Mouse (Mus musculus) limb, embryonic 15.5 days (tissue): ENCODE results near the gene Tmem88b. TPM values are rescaled to one million over a fixed set of nuclear protein-coding genes. Genes with fewer than 3 reads are reported as not detected.

Source experiments
- ATAC-seq: fragments of 200-750 bp; cut with Nextera tagmentation; 2 replicates; pipeline ENCODE4 v1.8.0; 2017; ENCODE audit warnings: low read depth, moderate TSS enrichment; ENCODE audit not compliant: insufficient number of reproducible peaks, low FRiP score, low TSS enrichment
- H3K27ac ChIP-seq: fragments of 300-500 bp; sonication (generic); 2 replicates; pipeline ENCODE4 v1.5.1; 2015; ENCODE audit warnings: moderate library complexity, mild to moderate bottlenecking, inconsistent platforms
- H3K27me3 ChIP-seq: fragments of 300-500 bp; sonication (generic); 2 replicates; pipeline ENCODE4 v1.6.1; 2015; ENCODE audit warnings: inconsistent platforms
- H3K36me3 ChIP-seq: fragments of 300-500 bp; sonication (generic); 2 replicates; pipeline ENCODE4 v1.6.1; 2015; ENCODE audit warnings: inconsistent platforms
- H3K4me1 ChIP-seq: fragments of 300-500 bp; sonication (generic); 2 replicates; pipeline ENCODE4 v1.6.1; 2015; ENCODE audit warnings: inconsistent platforms
- H3K4me2 ChIP-seq: fragments of 300-500 bp; sonication (generic); 2 replicates; pipeline ENCODE4 v1.6.1; 2015; ENCODE audit warnings: mild to moderate bottlenecking, inconsistent platforms
- H3K4me3 ChIP-seq: fragments of 300-500 bp; sonication (generic); 2 replicates; pipeline ENCODE4 v1.5.1; 2015; ENCODE audit warnings: mild to moderate bottlenecking, inconsistent platforms
- H3K9ac ChIP-seq: fragments of 300-500 bp; sonication (generic); 2 replicates; pipeline ENCODE4 v1.6.1; 2015; ENCODE audit warnings: inconsistent platforms
- H3K9me3 ChIP-seq: fragments of 300-500 bp; sonication (generic); 2 replicates; pipeline ENCODE4 v1.6.1; 2016; ENCODE audit warnings: inconsistent platforms
- WGBS: fragments of 180-500 bp; shearing (Covaris S2); methylation state at CpG from one replicate; pipeline ENCODE4 v1.1.7; 2015; 5-methylcytosine and 5-hydroxymethylcytosine counted together
- microRNA-seq: library from miRNA; unstranded; fragments of <30 nt; microRNA quantifications from one replicate; pipeline ENCODE4, GENCODE M21; 2016
- polyA plus RNA-seq: library from polyadenylated mRNA; unstranded; fragments of >200 nt; fragmentation: Nextera tagmentation; extraction: Ambion mirVana; gene quantifications from 2 replicates; pipeline ENCODE4 v1.2.1, GENCODE M21; 2015

The Tmem88b gene
- polyA plus RNA-seq, 1 experiment from 2014 or later = 0.38 TPM

DNA sequence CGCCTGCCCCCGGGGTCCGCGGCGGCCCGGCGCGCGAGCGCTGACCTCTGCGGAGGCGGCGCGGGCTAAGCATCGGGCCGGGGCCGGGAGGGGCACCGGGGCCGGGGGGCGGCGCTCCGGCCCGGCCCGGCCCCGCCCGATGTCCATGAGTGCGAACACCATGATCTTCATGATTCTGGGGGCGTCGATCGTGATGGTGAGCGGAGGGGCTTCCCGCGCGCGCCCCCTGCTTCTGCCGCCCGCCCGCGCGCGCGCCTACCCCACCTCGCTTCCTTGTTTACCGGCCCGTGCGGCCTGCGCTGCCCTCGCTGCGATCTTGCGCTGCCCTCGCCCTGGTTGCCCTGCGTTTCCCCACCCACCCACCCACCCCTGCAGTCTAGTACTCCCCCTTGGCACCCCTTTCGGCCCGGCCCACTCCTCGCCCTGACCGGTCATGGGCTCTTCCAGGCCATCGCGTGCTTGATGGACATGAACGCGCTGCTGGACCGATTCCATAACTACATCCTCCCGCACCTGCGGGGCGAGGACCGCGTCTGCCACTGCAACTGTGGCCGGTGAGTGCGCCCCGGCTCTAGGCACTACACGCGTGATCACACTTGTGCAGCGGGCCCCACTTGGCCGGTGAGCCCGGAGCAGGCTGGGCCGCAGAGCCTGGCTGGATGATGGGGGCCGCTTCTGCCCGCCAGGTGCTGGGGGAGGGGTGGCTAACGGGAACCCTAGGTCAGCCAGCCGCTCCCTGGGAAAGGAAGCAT lies 50.5 kb downstream of the Tmem88b start:
- Histone ChIP-seq H3K36me3 (peaks cover 29% of the 10 kb centered on the region), H3K4me2 (peak overlapping the region; percentile 89)
- peak; percentile 68 for ATAC-seq

DNA sequence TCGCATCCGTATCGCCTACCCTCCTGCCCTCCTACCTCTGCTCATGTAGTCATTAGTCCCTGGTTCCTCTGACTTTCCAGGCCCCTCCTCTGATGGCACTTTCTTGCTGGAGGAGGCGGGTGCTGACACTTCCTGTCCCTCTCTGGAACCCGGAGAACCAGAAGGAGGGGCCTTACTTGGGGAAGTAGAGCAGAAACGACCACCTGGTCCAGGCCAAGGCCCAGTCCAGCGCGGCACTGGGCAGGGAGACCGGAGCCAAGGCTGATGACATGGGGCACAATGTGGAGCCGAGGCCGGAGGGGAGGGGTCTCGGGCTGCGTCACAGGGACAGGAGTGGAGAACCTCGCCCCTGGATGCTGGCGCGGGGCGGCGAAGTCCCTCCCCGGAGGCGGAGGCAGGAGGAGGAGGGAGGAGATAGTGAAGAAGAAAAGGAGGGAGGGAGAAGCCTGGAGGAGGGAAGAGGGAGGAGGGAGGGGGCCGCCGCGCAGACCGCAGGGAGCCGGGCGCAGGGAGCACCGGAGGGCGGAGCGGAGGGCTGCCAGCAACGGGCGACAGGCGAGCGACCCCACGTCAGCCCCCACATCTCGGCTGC lies 51.2 kb downstream of the Tmem88b start, which contains the start of gene Tmem240:
Gene Tmem240 (plus strand): TSS at position 451 of the 592 bp plus-strand sequence.
- peak within 1 kb of the TSS; percentile 94 for H3K27ac ChIP-seq
- peaks cover 25% of the 10 kb centered on the region for H3K4me1 ChIP-seq
- under 1% methylated on average over 28 of the region's 35 CpGs for WGBS
- H3K9ac ChIP-seq = peak within 1 kb of the TSS; percentile 81
- peak; percentile 90 for ATAC-seq
- H3K27me3 ChIP-seq = no peaks in the 10 kb centered on the region
- H3K4me2 ChIP-seq = peak within 1 kb of the TSS; percentile 89
- H3K4me3 ChIP-seq = peak within 1 kb of the TSS; percentile 94
- peaks cover 22% of the 10 kb centered on the region for H3K36me3 ChIP-seq
- H3K9me3 ChIP-seq = no peaks in the 10 kb centered on the region

More for the DNA sequence above, 50.5 kb downstream of the Tmem88b start:
- Histone ChIP-seq H3K4me3 (peak overlapping the region; percentile 94), H3K27me3 (no peaks in the 10 kb centered on the region), H3K4me1 (peaks cover 25% of the 10 kb centered on the region), H3K9ac (peak overlapping the region; percentile 81), H3K27ac (peak overlapping the region; percentile 94), H3K9me3 (no peaks in the 10 kb centered on the region)
- under 1% methylated on average over 61 of the region's 79 CpGs for WGBS

DNA sequence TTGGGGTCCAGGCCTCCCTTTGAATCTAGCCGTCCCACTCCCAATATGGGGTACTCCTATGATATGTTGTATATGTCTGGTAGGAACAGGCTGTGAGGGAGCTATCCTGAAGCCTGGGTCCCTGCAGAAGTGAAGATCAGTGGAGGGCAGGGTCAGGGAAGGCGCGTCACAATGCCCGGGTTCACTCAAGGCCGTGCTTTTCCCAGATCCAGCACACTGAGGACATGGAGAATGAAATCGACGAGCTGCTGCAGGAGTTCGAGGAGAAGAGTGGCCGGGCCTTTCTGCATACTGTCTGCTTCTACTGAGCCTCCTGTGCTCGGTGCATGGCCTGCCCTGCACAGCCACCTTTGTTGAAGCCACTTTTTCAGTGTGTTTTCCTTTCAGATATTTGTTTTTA lies 52.4 kb downstream of the Tmem88b start:
- Histone ChIP-seq H3K36me3 (peaks cover 22% of the 10 kb centered on the region), H3K9ac (no peak overlapping the region), H3K4me1 (peaks cover 25% of the 10 kb centered on the region), H3K4me3 (no peak overlapping the region), H3K4me2 (no peak overlapping the region), H3K27ac (no peak overlapping the region), H3K27me3 (no peaks in the 10 kb centered on the region), H3K9me3 (no peaks in the 10 kb centered on the region)
- 86% methylated on average over 10 of the region's 10 CpGs for WGBS
- no peak for ATAC-seq

Small RNA genes lying within 50 kb of the gene (microRNA-seq; reads per million reads assigned to microRNA genes)
- not detected for gene Gm27743

Other genes with a start within 250 kb of the Tmem88b start
- 85.7 and 90.6 TPM in 2 replicates for gene Nadk, start 223.5 kb downstream of the Tmem88b start, polyA plus RNA-seq
- 6.8 and 7.4 TPM in 2 replicates for gene Slc35e2, start 184.5 kb downstream of the Tmem88b start, polyA plus RNA-seq
- gene Cdk11b, start 161.0 kb downstream of the Tmem88b start, polyA plus RNA-seq = 58.8 and 59.9 TPM in 2 replicates
- gene Gm10563, start 140.5 kb downstream of the Tmem88b start, polyA plus RNA-seq = not detected in 2 replicates
- 23.7 and 36.9 TPM in 2 replicates for gene Mmp23, start 132.5 kb downstream of the Tmem88b start, polyA plus RNA-seq
- gene Mib2, start 116.7 kb downstream of the Tmem88b start, polyA plus RNA-seq = 30.1 and 34.3 TPM in 2 replicates
- 11.1 and 11.5 TPM in 2 replicates for gene Fndc10, start 91.5 kb downstream of the Tmem88b start, polyA plus RNA-seq
- gene Ssu72, start 81.1 kb downstream of the Tmem88b start, polyA plus RNA-seq = 132 and 139 TPM in 2 replicates
- 0.94 and 1.3 TPM in 2 replicates for gene Tmem240, start 51.1 kb downstream of the Tmem88b start, polyA plus RNA-seq
- 84.1 and 91.5 TPM in 2 replicates for gene Atad3a, start 24.8 kb downstream of the Tmem88b start, polyA plus RNA-seq
- gene Vwa1, start 11.2 kb downstream of the Tmem88b start, polyA plus RNA-seq = 17.6 and 21.3 TPM in 2 replicates
- gene Ankrd65, start 4.6 kb upstream of the Tmem88b start, polyA plus RNA-seq = not detected in 2 replicates
- gene Mrpl20, start 17.0 kb upstream of the Tmem88b start, polyA plus RNA-seq = 169 and 184 TPM in 2 replicates
- 185 and 187 TPM in 2 replicates for gene Ccnl2, start 26.6 kb upstream of the Tmem88b start, polyA plus RNA-seq
- 123 and 128 TPM in 2 replicates for gene Aurkaip1, start 45.4 kb upstream of the Tmem88b start, polyA plus RNA-seq
- gene Mxra8, start 53.8 kb upstream of the Tmem88b start, polyA plus RNA-seq = 150 and 197 TPM in 2 replicates
- 7.1 and 10.4 TPM in 2 replicates for gene Dvl1, start 61.5 kb upstream of the Tmem88b start, polyA plus RNA-seq
- gene Tas1r3, start 77.5 kb upstream of the Tmem88b start, polyA plus RNA-seq = 0.32 and 0.42 TPM in 2 replicates
- gene Cptp, start 83.6 kb upstream of the Tmem88b start, polyA plus RNA-seq = 19.7 and 20.8 TPM in 2 replicates
- gene Ints11, start 83.7 kb upstream of the Tmem88b start, polyA plus RNA-seq = 69.5 and 72.3 TPM in 2 replicates
- 61.8 and 66.6 TPM in 2 replicates for gene Pusl1, start 105.9 kb upstream of the Tmem88b start, polyA plus RNA-seq
- 23.3 and 23.8 TPM in 2 replicates for gene Acap3, start 105.9 kb upstream of the Tmem88b start, polyA plus RNA-seq
- gene Ube2j2, start 158.0 kb upstream of the Tmem88b start, polyA plus RNA-seq = 87.9 and 99.7 TPM in 2 replicates
- gene C1qtnf12, start 176.4 kb upstream of the Tmem88b start, polyA plus RNA-seq = 48.3 and 50.3 TPM in 2 replicates
- 16.1 and 16.4 TPM in 2 replicates for gene B3galt6, start 206.8 kb upstream of the Tmem88b start, polyA plus RNA-seq
- gene Sdf4, start 207.0 kb upstream of the Tmem88b start, polyA plus RNA-seq = 175 and 176 TPM in 2 replicates
- 0.55 and 0.99 TPM in 2 replicates for gene Tnfrsf4, start 228.0 kb upstream of the Tmem88b start, polyA plus RNA-seq
- 3.6 and 5.4 TPM in 2 replicates for gene Tnfrsf18, start 240.3 kb upstream of the Tmem88b start, polyA plus RNA-seq